Mouse (Mus musculus) embryonic facial prominence, embryonic 13.5 days (tissue): ENCODE data around the gene Ugt8a. TPM values are rescaled to one million over a fixed set of nuclear protein-coding genes. Genes with fewer than 3 reads are reported as not detected.
A peak's percentile ranks its signal among the peaks of the same experiment; 100 is the strongest.

Source experiments
- ATAC-seq: fragments of 200-750 bp; cut with Nextera tagmentation; 2 replicates; pipeline ENCODE4 v1.8.0; 2017; ENCODE audit warnings: low read depth; ENCODE audit not compliant: insufficient number of reproducible peaks, insufficient read depth, low FRiP score, low TSS enrichment
- H3K27ac ChIP-seq: fragments of 300-500 bp; sonication (generic); 2 replicates; pipeline ENCODE4 v1.5.1; 2015; ENCODE audit warnings: moderate library complexity, mild to moderate bottlenecking, inconsistent platforms
- H3K27me3 ChIP-seq: fragments of 300-500 bp; sonication (generic); 2 replicates; pipeline ENCODE4 v1.6.1; 2015; ENCODE audit warnings: mild to moderate bottlenecking, inconsistent platforms
- H3K36me3 ChIP-seq: fragments of 300-500 bp; sonication (generic); 2 replicates; pipeline ENCODE4 v1.6.1; 2015; ENCODE audit warnings: mild to moderate bottlenecking, inconsistent platforms
- H3K4me1 ChIP-seq: fragments of 300-500 bp; sonication (generic); 2 replicates; pipeline ENCODE4 v1.6.1; 2015; ENCODE audit warnings: inconsistent platforms
- H3K4me2 ChIP-seq: fragments of 300-500 bp; sonication (generic); 2 replicates; pipeline ENCODE4 v1.6.1; 2015; ENCODE audit warnings: moderate library complexity, mild to moderate bottlenecking, inconsistent platforms
- H3K4me3 ChIP-seq: fragments of 300-500 bp; sonication (generic); 2 replicates; pipeline ENCODE4 v1.5.1; 2015; ENCODE audit warnings: mild to moderate bottlenecking, inconsistent platforms
- H3K9ac ChIP-seq: fragments of 300-500 bp; sonication (generic); 2 replicates; pipeline ENCODE4 v1.6.1; 2015; ENCODE audit warnings: mild to moderate bottlenecking, inconsistent platforms
- H3K9me3 ChIP-seq: fragments of 300-500 bp; sonication (generic); 2 replicates; pipeline ENCODE4 v1.6.1; 2016; ENCODE audit warnings: inconsistent platforms
- WGBS: fragments of 180-500 bp; shearing (Covaris S2); methylation state at CpG from one replicate; pipeline ENCODE4 v1.1.7; 2015; ENCODE audit warnings: mixed read lengths; 5-methylcytosine and 5-hydroxymethylcytosine counted together
- polyA plus RNA-seq: library from polyadenylated mRNA; unstranded; fragments of >200 nt; fragmentation: Nextera tagmentation; extraction: Ambion mirVana; gene quantifications from 2 replicates; pipeline ENCODE4 v1.2.1, GENCODE M21; 2015

Gene Ugt8a
- 0.55 and 0.80 TPM in 2 replicates for polyA plus RNA-seq

DNA sequence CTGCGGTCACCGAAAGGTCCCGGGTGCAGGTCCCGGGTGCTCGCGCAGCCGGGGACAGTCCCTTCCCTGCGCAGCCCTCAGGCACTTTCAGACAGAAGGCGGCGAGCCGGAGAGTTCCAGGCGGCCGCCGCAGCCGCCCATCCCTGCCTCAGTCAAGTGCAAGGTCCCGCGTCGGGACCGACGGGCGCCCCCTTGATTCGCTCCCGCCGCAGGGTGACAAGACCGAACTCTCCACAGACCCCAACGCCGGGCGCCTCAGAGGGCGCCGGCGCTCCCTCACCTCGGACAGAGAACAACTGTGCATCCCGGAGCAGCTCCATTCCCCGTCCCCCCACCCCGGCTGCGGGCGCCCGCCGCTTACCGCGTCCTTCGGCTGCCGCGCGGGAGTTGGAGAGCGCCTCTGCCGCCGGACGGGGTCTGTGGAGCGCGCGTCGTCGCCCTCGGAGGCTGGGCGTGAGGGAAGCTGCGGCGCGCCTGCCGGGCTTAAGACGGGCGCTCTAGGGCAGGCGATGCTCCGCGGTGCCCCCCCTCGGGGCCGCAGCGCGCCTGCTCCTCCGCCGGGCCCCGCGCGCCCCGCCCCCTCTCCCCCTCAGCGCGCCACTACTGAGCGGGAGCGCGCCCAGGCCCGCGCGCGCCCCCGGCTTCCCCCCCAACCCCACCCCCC lies at the start of gene Ugt8a:
Gene Ugt8a (minus strand): TSS at position 528 of the 664 bp plus-strand sequence.
- H3K27ac ChIP-seq: no peak within 1 kb of the TSS
- H3K36me3 ChIP-seq: no peaks in the 10 kb centered on the region
- H3K4me2 ChIP-seq: peak within 1 kb of the TSS; percentile 93
- H3K9me3 ChIP-seq: no peaks in the 10 kb centered on the region
- H3K4me3 ChIP-seq: peak within 1 kb of the TSS; percentile 54
- peaks cover 12% of the 10 kb centered on the region for H3K4me1 ChIP-seq
- peaks cover 42% of the 10 kb centered on the region for H3K27me3 ChIP-seq
- under 1% methylated on average over 71 of the region's 85 CpGs for WGBS
- H3K9ac ChIP-seq: peak within 1 kb of the TSS; percentile 55
- ATAC-seq: peak; percentile 82

DNA sequence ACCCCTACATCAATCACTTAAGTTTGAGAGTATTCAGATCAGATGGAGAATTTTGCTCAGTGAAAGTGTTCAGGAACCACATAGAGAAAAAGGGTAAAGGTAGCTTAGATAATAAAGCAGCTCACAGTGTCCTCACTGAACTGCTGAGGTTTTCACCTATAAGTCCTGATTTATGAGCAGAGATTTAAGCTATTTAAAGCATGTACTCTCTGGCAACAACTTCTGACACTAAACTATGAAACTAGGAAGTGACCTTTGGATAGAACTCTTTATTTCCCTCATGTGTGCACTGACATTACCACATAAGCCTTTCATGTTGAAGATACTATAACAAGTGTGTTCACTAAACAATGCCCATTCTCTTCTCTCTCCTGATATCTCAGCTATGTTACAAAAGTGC lies 48.2 kb upstream of the Ugt8a start:
- Histone ChIP-seq H3K4me2 (no peak overlapping the region), H3K36me3 (no peaks in the 10 kb centered on the region), H3K27ac (no peak overlapping the region), H3K27me3 (no peaks in the 10 kb centered on the region), H3K4me3 (no peak overlapping the region), H3K4me1 (no peaks in the 10 kb centered on the region), H3K9ac (no peak overlapping the region), H3K9me3 (no peaks in the 10 kb centered on the region)
- no peak for ATAC-seq

DNA sequence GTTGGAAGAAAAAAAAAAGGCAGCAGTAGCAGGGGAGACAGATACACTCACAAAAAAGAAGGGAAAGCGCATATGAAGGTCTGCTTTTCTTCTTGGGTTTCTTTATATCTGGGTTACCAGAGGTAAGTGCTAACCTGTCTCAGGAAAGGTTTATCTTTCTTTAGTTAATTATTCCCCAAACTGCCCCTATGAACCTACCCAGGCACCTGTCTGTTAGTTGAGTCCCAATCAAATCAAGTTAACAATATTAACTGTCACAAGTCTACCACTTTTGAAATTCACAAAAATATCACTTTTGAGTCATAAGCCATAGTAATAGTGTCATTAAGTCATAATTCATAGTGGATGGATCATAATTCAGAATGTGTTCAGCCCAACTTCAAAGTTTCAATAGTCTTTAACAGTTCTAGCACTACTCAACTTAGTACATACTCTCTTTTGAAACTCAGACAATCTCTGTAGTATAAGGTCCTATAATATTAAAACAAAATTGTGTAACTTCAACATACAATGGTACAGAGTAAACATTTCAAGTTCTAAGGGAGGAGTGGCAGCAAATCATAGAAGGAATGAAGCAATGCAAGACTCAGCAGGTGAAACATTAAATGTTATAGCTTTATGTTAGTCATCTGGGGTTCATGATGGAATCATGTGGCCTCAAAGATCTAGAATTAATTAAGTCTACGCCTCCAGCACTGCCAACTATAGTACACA lies 45.4 kb upstream of the Ugt8a start:
- ATAC-seq: no peak
- 87% methylated on average over 2 of the region's 2 CpGs for WGBS
- Histone ChIP-seq H3K27me3 (no peaks in the 10 kb centered on the region), H3K9me3 (no peaks in the 10 kb centered on the region), H3K9ac (no peak overlapping the region), H3K36me3 (no peaks in the 10 kb centered on the region), H3K4me2 (no peak overlapping the region), H3K27ac (no peak overlapping the region), H3K4me1 (no peaks in the 10 kb centered on the region), H3K4me3 (no peak overlapping the region)

DNA sequence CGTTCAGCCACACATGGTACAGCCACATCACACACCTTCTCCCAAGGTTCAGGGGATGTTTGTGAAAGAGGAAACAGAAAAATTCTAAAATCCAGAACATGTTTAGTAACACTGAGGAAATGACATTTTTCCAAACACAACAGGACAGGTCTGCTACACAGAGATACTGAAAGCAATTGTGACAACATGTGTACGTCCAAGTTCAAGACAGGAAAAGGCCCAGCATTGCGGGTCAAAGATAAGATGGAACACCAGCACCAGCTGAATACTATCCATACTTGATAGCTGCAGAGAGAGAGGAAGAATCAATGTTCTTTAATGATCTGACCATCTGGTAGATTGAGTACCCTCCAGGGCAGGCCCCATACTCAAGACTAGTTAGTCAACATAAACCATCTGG lies 41.1 kb upstream of the Ugt8a start:
- no peak overlapping the region for H3K9ac ChIP-seq
- H3K27ac ChIP-seq: no peak overlapping the region
- no peaks in the 10 kb centered on the region for H3K36me3 ChIP-seq
- H3K4me1 ChIP-seq: no peaks in the 10 kb centered on the region
- ATAC-seq: no peak
- no peaks in the 10 kb centered on the region for H3K27me3 ChIP-seq
- H3K9me3 ChIP-seq: no peaks in the 10 kb centered on the region
- H3K4me2 ChIP-seq: no peak overlapping the region
- no peak overlapping the region for H3K4me3 ChIP-seq
- 82% methylated on average over 3 of the region's 3 CpGs for WGBS

DNA sequence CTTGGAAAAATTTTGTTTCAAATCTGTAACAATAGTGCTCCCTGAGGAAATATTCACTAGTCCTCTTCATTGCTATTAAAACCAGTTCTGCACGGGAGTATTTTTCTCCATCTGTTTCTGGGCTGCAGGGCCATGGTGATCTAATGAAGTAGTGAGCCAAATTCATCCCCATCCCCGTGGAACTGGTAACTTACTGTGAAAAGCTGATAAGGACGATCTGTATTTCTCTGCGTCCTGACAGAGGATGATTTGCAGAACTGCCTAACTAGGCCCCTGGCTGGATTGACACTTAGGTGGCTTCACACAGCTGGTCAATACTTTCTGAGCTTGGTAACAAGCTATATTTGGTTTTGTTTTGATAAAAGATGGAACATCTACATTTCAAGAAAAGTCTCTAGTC lies 37.5 kb upstream of the Ugt8a start:
- Histone ChIP-seq H3K9ac (no peak overlapping the region), H3K4me1 (no peaks in the 10 kb centered on the region), H3K36me3 (no peaks in the 10 kb centered on the region), H3K4me2 (no peak overlapping the region), H3K27me3 (no peaks in the 10 kb centered on the region), H3K4me3 (no peak overlapping the region), H3K9me3 (no peaks in the 10 kb centered on the region), H3K27ac (no peak overlapping the region)
- 56% methylated on average over 4 of the region's 4 CpGs for WGBS
- no peak for ATAC-seq

DNA sequence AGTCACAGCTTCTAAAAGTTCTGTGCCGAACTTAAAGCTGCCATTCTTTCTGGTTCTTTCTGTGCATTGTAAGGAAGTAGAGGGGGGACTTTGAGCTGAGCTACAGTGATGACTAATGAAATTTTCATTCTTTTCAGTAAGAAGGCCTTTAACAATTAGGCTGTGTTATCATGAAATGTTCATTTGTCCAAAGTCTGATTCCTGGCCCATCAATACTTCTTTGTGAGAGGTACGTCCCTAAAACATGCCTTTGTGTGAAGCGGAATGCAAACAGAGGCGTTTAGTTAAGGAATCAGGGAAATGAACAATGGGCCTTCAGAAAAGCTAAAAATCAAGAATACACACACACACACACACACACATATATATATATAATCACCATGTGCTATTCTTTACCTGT lies 31.0 kb upstream of the Ugt8a start:
- 56% methylated on average over 4 of the region's 4 CpGs for WGBS
- no peaks in the 10 kb centered on the region for H3K27me3 ChIP-seq
- H3K4me2 ChIP-seq: no peak overlapping the region
- no peak overlapping the region for H3K9ac ChIP-seq
- no peaks in the 10 kb centered on the region for H3K9me3 ChIP-seq
- no peak overlapping the region for H3K27ac ChIP-seq
- H3K4me3 ChIP-seq: no peak overlapping the region
- no peaks in the 10 kb centered on the region for H3K4me1 ChIP-seq
- ATAC-seq: no peak
- no peaks in the 10 kb centered on the region for H3K36me3 ChIP-seq

DNA sequence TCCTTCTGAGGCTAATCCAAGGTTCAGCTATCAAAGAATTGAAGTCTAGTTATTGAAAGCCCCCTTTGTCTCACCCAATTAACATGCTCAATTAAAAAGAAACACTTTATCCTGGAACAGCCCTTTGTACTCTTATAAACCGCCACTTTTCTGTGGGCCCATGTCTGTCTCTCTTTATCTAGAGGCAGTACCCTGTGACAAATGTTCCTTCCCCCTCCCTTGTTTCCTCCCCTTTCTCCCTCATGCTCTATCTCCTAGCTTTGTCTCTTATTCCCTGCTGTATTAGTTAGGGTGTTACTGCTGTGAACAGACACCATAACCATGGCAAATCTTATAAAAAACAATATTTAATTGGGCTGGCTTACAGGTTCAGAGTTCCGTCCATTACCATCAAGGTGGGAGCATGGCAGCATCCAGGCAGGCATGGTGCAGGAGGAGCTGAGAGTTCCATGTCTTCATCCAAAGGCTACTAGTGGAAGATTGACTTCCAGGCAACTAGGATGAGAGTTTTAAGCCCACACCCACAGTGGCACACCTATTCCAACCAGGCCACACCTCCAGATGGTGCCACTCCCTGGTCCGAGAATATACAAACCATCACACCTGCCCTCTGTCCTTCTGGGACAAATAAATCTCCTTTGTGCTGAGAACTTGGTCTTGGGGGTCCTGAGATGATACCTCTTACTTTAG lies 17.9 kb upstream of the Ugt8a start:
- no peaks in the 10 kb centered on the region for H3K9me3 ChIP-seq
- H3K9ac ChIP-seq: no peak overlapping the region
- H3K4me2 ChIP-seq: no peak overlapping the region
- no peaks in the 10 kb centered on the region for H3K36me3 ChIP-seq
- WGBS: 64% methylated on average over 3 of the region's 3 CpGs
- no peak for ATAC-seq
- no peak overlapping the region for H3K4me3 ChIP-seq
- no peaks in the 10 kb centered on the region for H3K27me3 ChIP-seq
- H3K4me1 ChIP-seq: no peaks in the 10 kb centered on the region
- H3K27ac ChIP-seq: no peak overlapping the region

DNA sequence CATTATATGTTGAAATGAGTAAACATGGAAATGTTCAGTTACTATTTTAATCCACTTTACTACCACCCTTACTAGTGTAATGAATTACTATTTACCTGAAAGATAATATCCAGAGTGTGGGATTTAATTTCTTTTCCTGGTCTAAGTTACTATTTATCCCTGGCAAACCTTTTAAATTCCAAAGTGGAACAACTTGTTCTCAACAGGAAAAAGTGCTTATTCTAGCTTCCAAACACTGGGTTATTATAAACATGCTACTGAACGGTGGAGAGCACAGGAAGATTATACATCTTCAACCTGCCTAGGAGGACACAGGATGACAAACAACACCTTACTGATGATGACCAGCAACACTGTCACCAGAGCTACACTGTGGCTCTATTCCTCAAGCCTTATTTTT lies 16.5 kb upstream of the Ugt8a start:
- ATAC-seq: no peak
- H3K27ac ChIP-seq: no peak overlapping the region
- WGBS: 76% methylated on average over 1 of the region's 1 CpGs
- H3K9ac ChIP-seq: no peak overlapping the region
- no peaks in the 10 kb centered on the region for H3K27me3 ChIP-seq
- H3K4me1 ChIP-seq: no peaks in the 10 kb centered on the region
- no peaks in the 10 kb centered on the region for H3K36me3 ChIP-seq
- no peaks in the 10 kb centered on the region for H3K9me3 ChIP-seq
- no peak overlapping the region for H3K4me3 ChIP-seq
- no peak overlapping the region for H3K4me2 ChIP-seq

DNA sequence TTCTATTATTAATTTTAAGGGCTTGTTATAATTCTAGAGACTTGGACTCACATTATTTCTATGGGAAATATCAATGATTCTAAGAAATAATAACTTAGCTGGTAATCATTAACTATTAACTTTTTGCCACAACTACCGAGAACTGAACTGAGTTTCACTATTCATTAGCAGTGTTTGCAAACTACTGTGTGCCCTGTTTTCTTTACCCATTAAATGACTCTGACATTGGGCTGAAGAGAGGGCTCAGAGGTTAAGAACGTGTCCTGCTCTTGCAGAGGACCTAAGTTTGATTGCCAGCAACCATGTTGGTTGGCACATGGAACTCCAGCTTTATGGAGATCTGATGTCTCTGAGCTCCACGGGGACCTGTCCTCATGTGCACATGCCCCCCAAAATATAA lies 2.4 kb upstream of the Ugt8a start:
- no peak overlapping the region for H3K4me2 ChIP-seq
- 73% methylated on average over 3 of the region's 3 CpGs for WGBS
- no peaks in the 10 kb centered on the region for H3K36me3 ChIP-seq
- no peak overlapping the region for H3K9ac ChIP-seq
- H3K27ac ChIP-seq: no peak overlapping the region
- peaks cover 41% of the 10 kb centered on the region for H3K27me3 ChIP-seq
- peaks cover 12% of the 10 kb centered on the region for H3K4me1 ChIP-seq
- ATAC-seq: no peak
- no peaks in the 10 kb centered on the region for H3K9me3 ChIP-seq
- no peak overlapping the region for H3K4me3 ChIP-seq

DNA sequence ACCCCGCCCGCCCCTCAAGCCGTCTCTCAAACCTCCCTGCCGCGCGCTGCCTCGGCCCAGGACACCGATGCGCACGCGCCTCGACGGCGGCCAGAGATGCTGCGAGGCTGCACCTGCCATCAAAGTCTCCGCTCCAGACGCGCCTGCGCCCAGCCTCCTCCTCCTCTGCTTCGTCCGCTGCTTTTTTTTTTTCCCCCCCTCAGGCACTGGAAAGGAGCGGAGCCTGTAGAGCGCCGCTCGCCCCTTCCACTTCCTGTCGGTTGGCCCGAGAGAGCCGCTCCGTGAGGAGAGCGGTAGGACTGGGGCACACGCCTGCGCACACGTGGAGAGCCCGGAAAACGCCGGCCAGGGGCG lies 314 bp upstream of the Ugt8a start:
- 0 out of 2 replicates have a peak, but pooled peaks have one; percentile 27 for ATAC-seq
- peaks cover 42% of the 10 kb centered on the region for H3K27me3 ChIP-seq

DNA sequence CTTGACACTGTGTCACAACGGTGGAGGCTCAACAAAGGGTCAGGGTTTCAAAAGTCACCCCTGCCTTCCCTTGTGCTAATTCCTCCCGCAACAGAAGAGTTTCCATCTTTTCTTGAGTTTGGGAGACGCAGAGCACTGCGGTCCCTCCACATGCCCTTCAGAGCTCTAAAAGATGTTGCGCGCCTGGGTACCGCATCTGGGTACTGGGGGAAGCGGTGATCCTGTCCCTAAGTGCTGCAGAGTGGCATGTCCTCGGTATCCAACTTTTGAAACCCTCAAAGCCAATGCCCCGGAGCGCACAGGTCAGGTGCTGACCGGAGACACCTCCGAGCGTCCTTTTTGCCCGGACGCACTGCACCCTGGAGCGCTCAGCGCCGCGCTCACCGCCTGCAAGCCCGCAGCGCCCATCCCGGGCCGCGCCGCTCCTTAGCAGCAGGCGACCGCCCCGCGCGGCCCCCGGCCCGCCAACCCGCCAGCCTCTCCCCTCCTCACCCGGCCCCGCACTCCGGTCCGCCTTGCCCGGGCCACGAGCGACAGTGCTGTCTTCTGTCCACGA lies 805 bp downstream of the Ugt8a start:
- Histone ChIP-seq H3K4me3 (peak overlapping the region; percentile 54), H3K4me2 (peak overlapping the region; percentile 93), H3K36me3 (no peaks in the 10 kb centered on the region), H3K9ac (peak overlapping the region; percentile 55), H3K4me1 (peaks cover 12% of the 10 kb centered on the region), H3K9me3 (no peaks in the 10 kb centered on the region), H3K27ac (no peak overlapping the region), H3K27me3 (peaks cover 42% of the 10 kb centered on the region)
- WGBS: under 1% methylated on average over 43 of the region's 43 CpGs
- peak; percentile 49 for ATAC-seq

More for the DNA sequence above, 314 bp upstream of the Ugt8a start:
- WGBS: under 1% methylated on average over 31 of the region's 37 CpGs
- no peak overlapping the region for H3K27ac ChIP-seq
- peak overlapping the region; percentile 54 for H3K4me3 ChIP-seq
- H3K9ac ChIP-seq: no peak overlapping the region
- H3K4me1 ChIP-seq: peaks cover 12% of the 10 kb centered on the region
- H3K36me3 ChIP-seq: no peaks in the 10 kb centered on the region
- no peaks in the 10 kb centered on the region for H3K9me3 ChIP-seq
- peak overlapping the region; percentile 93 for H3K4me2 ChIP-seq
